Mouse (Mus musculus) induced T-regulatory cell, adult 2 months (primary cell): ENCODE measurements around the gene Defa23.
"Not testable (repeated sequence)": the region's sequence is repeated elsewhere in the genome, so short reads cannot be mapped to it uniquely, and the experiment has no call there.

Experiments used
- DNase-seq: peaks from one replicate; pipeline ENCODE4 v3.0.0-alpha.2; 2012; ENCODE audit warnings: low read depth

Gene Defa23

DNA sequence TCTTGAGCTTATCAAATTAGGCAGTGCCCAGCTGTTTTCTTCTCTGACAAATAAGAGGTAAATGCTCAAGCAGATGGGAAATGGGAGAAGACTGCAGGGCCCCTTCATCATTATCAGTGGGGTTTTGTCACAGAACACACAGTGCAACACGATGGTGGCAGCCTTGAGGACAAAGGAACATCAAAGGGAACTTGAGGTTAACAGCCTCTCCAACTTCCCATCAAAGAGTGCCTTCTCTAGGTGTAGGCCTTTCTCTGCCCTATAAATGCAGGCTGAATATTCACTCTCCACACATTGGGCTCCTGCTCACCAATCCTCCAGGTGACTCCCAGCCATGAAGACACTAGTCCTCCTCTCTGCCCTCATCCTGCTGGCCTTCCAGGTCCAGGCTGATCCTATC is at the start of gene Defa23:
TSS of gene Defa23 (plus strand) at position 301 of the 400 bp plus-strand sequence.
- not testable (repeated sequence) for DNase-seq

GRCm38 (mm10) chr8:21006801-21007200 is 48.0 kb upstream of the Defa23 start:
- no peak for DNase-seq

- DNase-seq: not testable (repeated sequence)
These were observed 46.3 kb upstream of the Defa23 start for GRCm38 (mm10) chr8:21008578-21008977.

- DNase-seq: not testable (repeated sequence)
These were observed 44.3 kb upstream of the Defa23 start for GRCm38 (mm10) chr8:21010548-21010947.

- DNase-seq: not testable (repeated sequence)
These were observed 29.6 kb upstream of the Defa23 start, which contains the start of gene Defa21 for GRCm38 (mm10) chr8:21025245-21025644. TSS of gene Defa21 (plus strand) at chr8:21025545.

DNA sequence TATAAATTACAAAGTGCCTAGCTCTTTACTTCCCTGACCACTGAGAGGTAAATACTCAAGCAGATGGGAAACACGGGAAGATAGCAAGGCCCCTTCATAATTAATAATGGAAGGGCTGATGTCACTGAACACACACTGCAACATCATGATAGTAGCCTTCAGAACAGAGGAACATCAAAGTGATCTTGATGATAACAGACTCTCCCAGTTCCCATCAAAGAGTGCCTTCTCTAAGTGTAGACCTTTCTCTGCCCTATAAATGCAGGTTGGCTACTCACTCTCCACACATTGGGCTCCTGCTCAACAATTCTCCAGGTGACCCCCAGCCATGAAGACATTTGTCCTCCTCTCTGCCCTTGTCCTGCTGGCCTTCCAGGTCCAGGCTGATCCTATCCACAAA is 9.9 kb downstream of the Defa23 start, which contains the start of gene Defa35:
TSS of gene Defa35 (plus strand) at position 301 of the 400 bp plus-strand sequence.
- not testable (repeated sequence) for DNase-seq

DNA sequence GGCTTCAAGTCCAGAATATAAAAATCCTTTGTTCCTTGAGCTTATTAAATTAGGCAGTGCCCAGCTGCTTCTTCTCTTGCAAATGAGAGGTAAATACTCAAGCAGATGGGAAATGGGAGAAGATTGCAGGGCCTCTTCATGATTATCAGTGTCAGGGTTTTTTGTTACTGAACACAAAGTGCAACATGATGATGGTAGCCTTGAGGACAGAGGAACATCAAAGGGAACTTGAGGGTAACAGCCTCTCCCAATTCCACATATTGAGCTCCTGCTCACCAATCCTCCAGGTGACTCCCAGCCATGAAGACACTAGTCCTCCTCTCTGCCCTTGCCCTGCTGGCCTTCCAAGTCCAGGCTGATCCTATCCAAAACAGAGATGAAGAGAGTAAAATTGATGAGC is 29.3 kb downstream of the Defa23 start, which contains the start of gene Defa25:
TSS of gene Defa25 (plus strand) at position 301 of the 400 bp plus-strand sequence.
- not testable (repeated sequence) for DNase-seq

- DNase-seq: peak; percentile 5
These were observed 38.3 kb downstream of the Defa23 start for GRCm38 (mm10) chr8:21093106-21093505.

GRCm38 (mm10) chr8:21095950-21096349 is 41.1 kb downstream of the Defa23 start, which contains the start of gene Gm14851:
TSS of gene Gm14851 (minus strand) at chr8:21096050.
- DNase-seq: not testable (repeated sequence)
